Mouse (Mus musculus): ENCODE data around the gene Fuz.
A peak's percentile ranks its signal among the peaks of the same experiment; 100 is the strongest.
"Not testable (repeated sequence)": the region's sequence is repeated elsewhere in the genome, so short reads cannot be mapped to it uniquely, and the experiment has no call there.

Gene Fuz

GRCm38 (mm10) chr7:44861429-44861816 lies 34.5 kb upstream of the Fuz start:
- no peak for DNase-seq

- no peak for DNase-seq
Observed at GRCm38 (mm10) chr7:44862434-44862833, 33.4 kb upstream of the Fuz start.

- no peak for DNase-seq
Observed at GRCm38 (mm10) chr7:44863210-44863609, 32.7 kb upstream of the Fuz start.

- no peak for DNase-seq
Observed at GRCm38 (mm10) chr7:44863982-44864494, 31.8 kb upstream of the Fuz start.

GRCm38 (mm10) chr7:44864595-44865542 lies 31.0 kb upstream of the Fuz start:
- DNase-seq: no peak

- DNase-seq: peak; percentile 76
Observed at GRCm38 (mm10) chr7:44866276-44867009, 29.4 kb upstream of the Fuz start.

GRCm38 (mm10) chr7:44867010-44867702 lies 28.7 kb upstream of the Fuz start:
- DNase-seq: no peak

- DNase-seq: no peak
Observed at GRCm38 (mm10) chr7:44867802-44868201, 28.1 kb upstream of the Fuz start.

- DNase-seq: no peak
Observed at GRCm38 (mm10) chr7:44868465-44868864, 27.4 kb upstream of the Fuz start.

- peak; percentile 63 for DNase-seq
Observed at GRCm38 (mm10) chr7:44868919-44869696, 26.8 kb upstream of the Fuz start.

- peak; percentile 98 for DNase-seq
Observed at GRCm38 (mm10) chr7:44869697-44870528, 26.0 kb upstream of the Fuz start, which contains the start of gene Ptov1. TSS of gene Ptov1 (minus strand) at chr7:44869788.

GRCm38 (mm10) chr7:44870614-44871013 lies 25.3 kb upstream of the Fuz start:
- no peak for DNase-seq

- DNase-seq: no peak
Observed at GRCm38 (mm10) chr7:44871181-44871580, 24.7 kb upstream of the Fuz start.

- not testable (repeated sequence) for DNase-seq
Observed at GRCm38 (mm10) chr7:44871774-44872173, 24.1 kb upstream of the Fuz start.

GRCm38 (mm10) chr7:44877833-44878232 lies 18.0 kb upstream of the Fuz start:
- no peak for DNase-seq

GRCm38 (mm10) chr7:44883036-44883435 lies 12.8 kb upstream of the Fuz start:
- DNase-seq: no peak

GRCm38 (mm10) chr7:44884637-44885036 lies 11.2 kb upstream of the Fuz start:
- DNase-seq: no peak

- DNase-seq: no peak
Observed at GRCm38 (mm10) chr7:44886964-44887363, 8.9 kb upstream of the Fuz start.

GRCm38 (mm10) chr7:44888256-44889105 lies 7.4 kb upstream of the Fuz start:
- no peak for DNase-seq

GRCm38 (mm10) chr7:44890180-44890579 lies 5.7 kb upstream of the Fuz start:
- DNase-seq: no peak

Data from kidney, adult 9 months (tissue).